Mouse (Mus musculus) hindbrain, embryonic 15.5 days (tissue): Measurements from ENCODE around the gene Slc16a12. TPM values are rescaled to one million over a fixed set of nuclear protein-coding genes. Genes with fewer than 3 reads are reported as not detected.
"Not testable (repeated sequence)": the region's sequence is repeated elsewhere in the genome, so short reads cannot be mapped to it uniquely, and the experiment has no call there.

Experiments
- ATAC-seq: fragments of 200-750 bp; cut with Nextera tagmentation; 2 replicates; pipeline ENCODE4 v1.8.0; 2017; ENCODE audit warnings: low read depth, moderate number of reproducible peaks, moderate TSS enrichment; ENCODE audit not compliant: low FRiP score
- H3K27ac ChIP-seq: fragments of 300-500 bp; sonication (generic); replicated peaks from 2 replicates; pipeline ENCODE4 v1.5.1; 2015; ENCODE audit warnings: mild to moderate bottlenecking, inconsistent platforms
- H3K27me3 ChIP-seq: fragments of 300-500 bp; sonication (generic); 2 replicates; pipeline ENCODE4 v1.6.1; 2015; ENCODE audit warnings: control low read depth, inconsistent platforms
- H3K36me3 ChIP-seq: fragments of 300-500 bp; sonication (generic); 2 replicates; pipeline ENCODE4 v1.6.1; 2015; ENCODE audit warnings: control low read depth, inconsistent platforms
- H3K4me1 ChIP-seq: fragments of 300-500 bp; sonication (generic); replicated peaks from 2 replicates; pipeline ENCODE4 v1.6.1; 2015; ENCODE audit warnings: control low read depth, inconsistent platforms
- H3K4me2 ChIP-seq: fragments of 300-500 bp; sonication (generic); 2 replicates; pipeline ENCODE4 v1.6.1; 2015; ENCODE audit warnings: moderate library complexity, mild to moderate bottlenecking, inconsistent platforms
- H3K4me3 ChIP-seq: fragments of 300-500 bp; sonication (generic); 2 replicates; pipeline ENCODE4 v1.5.1; 2015; ENCODE audit warnings: mild to moderate bottlenecking, inconsistent platforms
- H3K9ac ChIP-seq: fragments of 300-500 bp; sonication (generic); 2 replicates; pipeline ENCODE4 v1.6.1; 2015; ENCODE audit warnings: inconsistent platforms
- H3K9me3 ChIP-seq: fragments of 300-500 bp; sonication (generic); 2 replicates; pipeline ENCODE4 v1.6.1; 2016; ENCODE audit warnings: control low read depth, inconsistent platforms
- WGBS: fragments of 180-500 bp; shearing (Covaris S2); methylation state at CpG from one replicate; pipeline ENCODE4 v1.1.7; 2015; 5-methylcytosine and 5-hydroxymethylcytosine counted together
- polyA plus RNA-seq: library from polyadenylated mRNA; unstranded; fragments of >200 nt; fragmentation: Nextera tagmentation; extraction: Ambion mirVana; gene quantifications from 2 replicates; pipeline ENCODE4 v1.2.1, GENCODE M21; 2015

The Slc16a12 gene
- polyA plus RNA-seq, 1 experiment from 2014 or later: 2.7 TPM

GRCm38 (mm10) chr19:34751150-34751549 lies 4.1 kb upstream of the Slc16a12 start:
- H3K36me3 ChIP-seq: no peaks in the 10 kb centered on the region
- H3K27ac ChIP-seq: no peak overlapping the region

GRCm38 (mm10) chr19:34748992-34749391 lies 1.9 kb upstream of the Slc16a12 start:
- Histone ChIP-seq H3K4me1 (peaks cover 12% of the 10 kb centered on the region), H3K9me3 (no peaks in the 10 kb centered on the region), H3K27ac (no peak overlapping the region), H3K27me3 (peaks cover 14% of the 10 kb centered on the region), H3K4me2 (no peak overlapping the region), H3K36me3 (no peaks in the 10 kb centered on the region), H3K9ac (no peak overlapping the region), H3K4me3 (no peak overlapping the region)
- no peak for ATAC-seq
- 62% methylated on average over 2 of the region's 2 CpGs for WGBS

More at GRCm38 (mm10) chr19:34751150-34751549, 4.1 kb upstream of the Slc16a12 start:
- Histone ChIP-seq H3K4me2 (no peak overlapping the region), H3K9ac (no peak overlapping the region), H3K4me3 (no peak overlapping the region), H3K9me3 (no peaks in the 10 kb centered on the region), H3K27me3 (peaks cover 5% of the 10 kb centered on the region), H3K4me1 (peaks cover 11% of the 10 kb centered on the region)
- WGBS: 83% methylated on average over 4 of the region's 4 CpGs
- ATAC-seq: no peak

GRCm38 (mm10) chr19:34747969-34748368 lies 880 bp upstream of the Slc16a12 start:
- Histone ChIP-seq H3K4me2 (0 out of 2 replicates have a peak overlapping the region, but pooled peaks have one; percentile 100), H3K27me3 (peaks cover 14% of the 10 kb centered on the region), H3K4me1 (peaks cover 12% of the 10 kb centered on the region)
- ATAC-seq, H3K9ac ChIP-seq, H3K9me3 ChIP-seq, H3K27ac ChIP-seq, H3K4me3 ChIP-seq, H3K36me3 ChIP-seq: not testable (repeated sequence)
- WGBS: 95% methylated on average over 6 of the region's 6 CpGs

DNA sequence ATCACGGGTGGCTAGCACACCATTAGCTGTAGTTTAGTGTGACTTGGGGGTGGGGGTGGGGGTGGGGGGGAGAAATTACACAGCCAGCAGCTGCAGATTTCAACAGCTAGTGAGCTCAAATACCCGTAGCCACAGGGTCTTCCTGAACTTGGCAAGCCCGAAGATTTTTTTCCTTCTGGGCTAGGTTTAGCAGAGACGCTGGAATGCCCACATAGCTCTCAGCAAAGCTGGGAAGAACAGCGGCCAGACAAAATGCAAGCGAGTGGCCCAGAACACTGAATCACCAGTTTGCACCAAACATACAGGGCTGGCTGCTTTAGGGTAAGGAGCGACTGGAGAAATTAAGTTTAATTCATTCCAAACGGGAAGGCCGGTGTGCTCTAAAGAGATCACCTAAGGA lies 888 bp downstream of the Slc16a12 start:
- Histone ChIP-seq H3K4me3 (peak overlapping the region; percentile 65), H3K4me2 (peak overlapping the region; percentile 100), H3K4me1 (peaks cover 12% of the 10 kb centered on the region), H3K9me3 (no peaks in the 10 kb centered on the region), H3K27me3 (peaks cover 14% of the 10 kb centered on the region), H3K9ac (peak overlapping the region; percentile 61; the same call in 1 of the 2 replicates), H3K27ac (no peak overlapping the region), H3K36me3 (no peaks in the 10 kb centered on the region)
- 15% methylated on average over 9 of the region's 9 CpGs for WGBS
- no peak for ATAC-seq

GRCm38 (mm10) chr19:34745012-34745411 lies 2.1 kb downstream of the Slc16a12 start:
- Histone ChIP-seq H3K4me1 (peaks cover 12% of the 10 kb centered on the region), H3K4me2 (no peak overlapping the region), H3K9ac (no peak overlapping the region), H3K9me3 (no peaks in the 10 kb centered on the region), H3K4me3 (no peak overlapping the region), H3K36me3 (no peaks in the 10 kb centered on the region), H3K27me3 (peaks cover 14% of the 10 kb centered on the region), H3K27ac (no peak overlapping the region)
- ATAC-seq: no peak
- WGBS: 88% methylated on average over 8 of the region's 8 CpGs

DNA sequence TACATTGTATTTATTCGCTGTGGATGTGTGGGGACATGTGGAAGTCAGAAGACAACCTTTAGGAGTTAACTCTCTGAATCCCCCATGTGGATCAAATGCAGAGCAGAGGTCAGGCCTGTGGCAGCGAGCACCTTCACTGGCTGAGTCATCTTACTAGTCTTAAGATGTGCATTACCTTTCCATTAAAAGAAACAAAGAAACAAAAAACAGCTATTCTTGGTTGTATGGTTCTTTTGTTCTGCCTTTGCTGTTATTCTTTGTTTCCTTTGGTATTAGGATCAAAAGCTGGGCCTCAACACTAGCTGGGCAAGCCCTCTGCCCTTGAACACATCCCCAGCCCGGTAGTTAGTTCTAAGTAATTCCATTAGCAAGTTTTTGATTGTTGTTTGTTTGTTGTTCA lies 9.2 kb downstream of the Slc16a12 start:
- Histone ChIP-seq H3K4me2 (no peak overlapping the region), H3K36me3 (no peaks in the 10 kb centered on the region), H3K9ac (no peak overlapping the region), H3K27me3 (no peaks in the 10 kb centered on the region), H3K27ac (no peak overlapping the region), H3K9me3 (no peaks in the 10 kb centered on the region), H3K4me1 (no peaks in the 10 kb centered on the region), H3K4me3 (no peak overlapping the region)
- ATAC-seq: no peak
- 81% methylated on average over 3 of the region's 3 CpGs for WGBS

GRCm38 (mm10) chr19:34735900-34736299 lies 11.2 kb downstream of the Slc16a12 start:
- Histone ChIP-seq H3K36me3 (no peaks in the 10 kb centered on the region), H3K27me3 (no peaks in the 10 kb centered on the region), H3K4me1 (no peaks in the 10 kb centered on the region), H3K4me3 (no peak overlapping the region), H3K4me2 (no peak overlapping the region), H3K27ac (no peak overlapping the region), H3K9me3 (no peaks in the 10 kb centered on the region), H3K9ac (no peak overlapping the region)
- 89% methylated on average over 4 of the region's 4 CpGs for WGBS
- ATAC-seq: no peak

- no peak for ATAC-seq
- Histone ChIP-seq H3K4me3 (no peak overlapping the region), H3K27me3 (no peaks in the 10 kb centered on the region), H3K9ac (no peak overlapping the region), H3K4me1 (no peaks in the 10 kb centered on the region), H3K9me3 (no peaks in the 10 kb centered on the region), H3K4me2 (no peak overlapping the region), H3K27ac (no peak overlapping the region), H3K36me3 (no peaks in the 10 kb centered on the region)
- 69% methylated on average over 3 of the region's 3 CpGs for WGBS
Measured at GRCm38 (mm10) chr19:34733020-34733419, 14.1 kb downstream of the Slc16a12 start.

DNA sequence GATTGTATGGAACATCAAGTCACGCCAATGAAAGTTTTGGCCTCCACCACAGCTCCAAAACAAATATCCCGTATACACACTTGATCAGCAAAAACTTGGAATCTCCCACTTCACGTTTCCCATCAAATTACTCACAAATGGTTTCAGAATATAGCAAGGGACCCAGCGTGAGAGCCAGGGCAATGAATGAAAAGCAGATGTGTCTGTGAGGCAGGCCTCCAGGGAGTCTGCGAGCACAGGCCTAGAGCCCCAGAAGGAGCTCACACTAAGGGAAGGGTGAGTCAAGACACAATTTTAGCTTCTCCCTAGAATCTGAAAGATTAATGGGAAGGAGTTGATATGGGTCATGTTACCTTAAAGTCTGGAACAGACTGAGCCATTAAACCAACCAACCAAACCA lies 15.7 kb downstream of the Slc16a12 start:
- Histone ChIP-seq H3K36me3 (no peaks in the 10 kb centered on the region), H3K27ac (no peak overlapping the region), H3K9me3 (no peaks in the 10 kb centered on the region), H3K27me3 (no peaks in the 10 kb centered on the region), H3K4me3 (no peak overlapping the region), H3K4me1 (no peaks in the 10 kb centered on the region), H3K4me2 (no peak overlapping the region), H3K9ac (no peak overlapping the region)
- ATAC-seq: no peak
- 87% methylated on average over 5 of the region's 5 CpGs for WGBS

- H3K4me3 ChIP-seq: no peak overlapping the region
- H3K4me1 ChIP-seq: no peaks in the 10 kb centered on the region
- H3K4me2 ChIP-seq: no peak overlapping the region
- no peaks in the 10 kb centered on the region for H3K36me3 ChIP-seq
- WGBS: 96% methylated on average over 4 of the region's 4 CpGs
- no peaks in the 10 kb centered on the region for H3K27me3 ChIP-seq
- no peak overlapping the region for H3K9ac ChIP-seq
- no peaks in the 10 kb centered on the region for H3K9me3 ChIP-seq
- no peak overlapping the region for H3K27ac ChIP-seq
- no peak for ATAC-seq
Measured at GRCm38 (mm10) chr19:34730584-34730983, 16.5 kb downstream of the Slc16a12 start.

DNA sequence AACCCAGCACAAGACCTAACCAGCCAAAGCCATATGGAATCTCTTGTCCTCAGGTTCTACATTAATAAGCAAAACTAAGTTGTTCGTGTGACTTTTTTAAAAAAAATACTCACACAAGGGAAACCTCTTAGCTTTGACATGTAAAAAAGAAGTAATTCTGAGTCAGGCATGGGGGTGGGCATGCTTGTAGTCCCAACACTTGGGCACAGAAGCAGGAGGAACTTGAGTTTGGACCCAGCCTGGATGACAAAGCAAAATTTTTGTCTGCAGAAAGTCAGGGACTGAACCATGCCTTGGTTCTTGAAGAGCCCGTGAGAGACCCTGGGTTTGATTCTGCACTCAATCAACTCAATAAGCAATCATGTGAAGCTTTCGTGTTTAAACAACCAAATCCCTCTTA lies 17.6 kb downstream of the Slc16a12 start:
- WGBS: 90% methylated on average over 3 of the region's 3 CpGs
- Histone ChIP-seq H3K27me3 (no peaks in the 10 kb centered on the region), H3K9me3 (no peaks in the 10 kb centered on the region), H3K27ac (no peak overlapping the region), H3K4me2 (no peak overlapping the region), H3K4me1 (no peaks in the 10 kb centered on the region), H3K4me3 (no peak overlapping the region), H3K9ac (no peak overlapping the region), H3K36me3 (no peaks in the 10 kb centered on the region)
- ATAC-seq: no peak

- ATAC-seq: no peak
- H3K4me2 ChIP-seq: no peak overlapping the region
- no peaks in the 10 kb centered on the region for H3K4me1 ChIP-seq
- no peak overlapping the region for H3K4me3 ChIP-seq
- no peaks in the 10 kb centered on the region for H3K27me3 ChIP-seq
- 77% methylated on average over 1 of the region's 1 CpGs for WGBS
- H3K9me3 ChIP-seq: no peaks in the 10 kb centered on the region
- H3K9ac ChIP-seq: no peak overlapping the region
- no peaks in the 10 kb centered on the region for H3K36me3 ChIP-seq
- H3K27ac ChIP-seq: no peak overlapping the region
Measured at GRCm38 (mm10) chr19:34726254-34726962, 20.7 kb downstream of the Slc16a12 start.

GRCm38 (mm10) chr19:34725418-34725817 lies 21.7 kb downstream of the Slc16a12 start:
- H3K4me3 ChIP-seq: no peak overlapping the region

More at GRCm38 (mm10) chr19:34725418-34725817, 21.7 kb downstream of the Slc16a12 start:
- no peaks in the 10 kb centered on the region for H3K36me3 ChIP-seq
- WGBS: 82% methylated on average over 5 of the region's 5 CpGs
- no peak overlapping the region for H3K27ac ChIP-seq
- H3K27me3 ChIP-seq: no peaks in the 10 kb centered on the region
- no peaks in the 10 kb centered on the region for H3K4me1 ChIP-seq
- no peak overlapping the region for H3K4me2 ChIP-seq
- H3K9ac ChIP-seq: no peak overlapping the region
- no peak for ATAC-seq
- no peaks in the 10 kb centered on the region for H3K9me3 ChIP-seq
